Mouse (Mus musculus): ENCODE measurements around the gene Actr3.

GRCm38 (mm10) chr1:125481842-125482241, 46.3 kb upstream of the Actr3 start:
- TF ChIP-seq POLR2A (IDR thresholded peaks at IDR 0.05; ENCODE audit: borderline replicate concordance, extremely low read depth, low read depth, low read length) (no peak), CTCF (IDR thresholded peaks at IDR 0.05; ENCODE audit: insufficient read depth, low read length) (no peak)
